Mouse (Mus musculus) lung, postnatal 14 days (tissue): ENCODE measurements around the gene Abca4.
"Not testable (repeated sequence)": the region's sequence is repeated elsewhere in the genome, so short reads cannot be mapped to it uniquely, and the experiment has no call there.

ENCODE experiments used
- DNase-seq: peaks from one replicate; pipeline ENCODE4 v3.0.0; 2021

Gene Abca4

DNA sequence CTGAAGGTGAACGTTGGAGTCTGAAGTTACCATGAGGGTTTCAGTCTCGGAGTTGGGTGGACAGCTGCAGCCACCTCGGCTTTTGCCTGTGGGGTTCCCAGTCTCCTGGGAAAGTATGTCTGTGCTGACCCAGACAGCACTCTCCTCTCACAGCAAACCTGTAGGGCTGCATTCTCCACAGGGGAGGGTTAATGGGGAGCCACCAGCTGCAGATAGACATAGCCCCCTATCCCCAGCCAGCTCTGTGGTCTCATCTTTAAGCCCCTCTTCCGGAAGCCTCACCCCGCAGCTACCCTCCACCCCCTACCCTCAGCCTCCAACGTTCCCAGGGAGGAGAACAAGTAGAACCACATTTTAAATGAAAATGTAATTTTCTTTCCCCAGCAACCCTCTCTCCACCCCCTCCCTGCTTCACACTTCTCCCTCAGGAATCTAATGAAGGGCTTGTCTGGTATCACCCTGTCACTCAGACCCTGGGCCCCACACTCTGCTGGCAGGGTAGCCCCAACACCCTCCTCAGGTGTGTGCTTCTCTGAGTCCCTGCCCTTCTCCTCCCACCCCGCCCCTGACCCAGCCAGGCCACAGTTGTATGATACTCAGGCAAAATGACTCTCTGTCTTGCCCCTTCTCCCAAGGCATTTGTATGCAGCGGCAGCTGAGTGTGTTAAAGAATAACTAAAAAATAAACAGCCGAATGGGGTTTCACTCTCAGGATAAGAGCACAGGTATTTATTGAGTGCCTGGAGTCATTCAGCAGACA is 14.4 kb downstream of the Abca4 start:
- no peak for DNase-seq

DNA sequence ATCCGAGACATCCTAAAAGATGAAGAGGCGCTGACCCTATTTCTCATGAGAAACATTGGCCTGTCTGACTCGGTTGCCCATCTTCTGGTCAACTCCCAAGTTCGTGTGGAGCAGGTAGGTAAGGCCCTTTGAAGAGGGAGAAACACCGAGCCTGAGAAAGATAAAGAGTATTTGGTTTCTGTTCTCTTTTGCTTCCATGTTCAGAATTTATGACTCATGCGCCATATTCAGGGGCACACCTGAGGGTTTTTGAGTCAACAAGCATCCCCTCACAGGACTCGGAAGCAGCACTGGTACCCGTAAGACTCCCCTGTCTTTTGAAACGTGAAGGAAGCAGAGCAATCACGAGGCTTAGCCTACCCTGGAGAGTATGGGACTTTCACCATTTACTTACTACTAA is 18.3 kb downstream of the Abca4 start:
- DNase-seq, result no peak

DNA sequence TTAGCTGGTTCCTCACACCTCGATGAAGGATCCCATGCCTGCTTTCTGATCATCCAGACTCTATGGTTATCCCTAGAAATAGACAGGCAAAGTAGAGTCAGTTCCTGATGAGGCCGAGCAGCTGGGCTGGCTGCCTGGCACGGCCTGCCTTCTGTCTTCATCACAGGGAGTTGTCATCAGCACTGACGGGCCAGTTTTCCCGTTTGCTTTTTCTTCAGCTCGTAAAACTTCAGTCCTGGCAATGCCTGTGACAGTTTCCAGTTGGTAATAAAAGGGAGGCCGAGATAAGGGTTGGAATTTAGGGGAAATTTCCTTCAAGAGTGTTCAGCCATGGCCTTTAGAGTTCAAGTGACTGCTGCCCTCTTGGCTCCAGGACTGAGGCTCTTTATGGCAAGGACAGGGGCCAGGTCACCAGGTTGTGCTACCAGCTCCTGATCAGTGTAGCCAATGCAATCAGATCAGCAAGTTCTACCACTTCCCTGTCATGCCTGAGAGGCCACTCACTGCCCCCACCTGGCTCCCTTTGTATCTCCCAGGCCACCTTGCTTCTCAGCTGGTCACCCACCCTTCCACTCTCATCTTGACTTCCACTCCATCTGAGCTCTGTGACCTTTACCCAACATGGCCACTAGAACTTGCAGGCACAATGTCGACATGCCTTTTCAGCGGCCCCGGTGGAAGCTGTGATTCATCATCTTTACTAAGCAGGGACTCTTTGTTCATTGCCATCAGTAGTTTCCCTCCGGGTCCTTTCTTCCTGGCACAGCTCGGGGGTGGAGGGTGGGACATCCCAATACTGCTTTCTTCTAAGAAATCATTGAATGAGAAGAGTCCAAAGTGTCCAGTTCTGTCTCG is 20.5 kb downstream of the Abca4 start:
- DNase-seq, result peak; percentile 64

DNA sequence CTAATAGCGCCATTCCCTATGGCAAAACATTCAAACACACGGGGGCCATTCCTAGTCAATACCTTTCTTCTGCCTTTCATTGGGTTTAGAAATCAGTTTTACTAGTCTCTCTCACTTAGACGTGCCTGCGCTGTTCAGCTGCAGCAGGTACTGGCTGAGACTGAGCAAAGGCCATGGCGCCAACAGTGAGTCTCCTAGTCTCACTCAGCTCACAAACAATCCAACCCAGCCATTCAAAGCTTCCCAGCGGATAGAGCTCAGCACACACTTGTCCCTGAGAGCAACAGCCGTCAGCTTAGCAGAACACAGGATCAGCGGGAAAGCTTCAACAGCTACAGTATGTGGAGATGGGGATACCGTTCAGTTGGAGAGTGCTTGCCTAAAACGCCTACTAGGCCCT is 27.5 kb downstream of the Abca4 start:
- DNase-seq, result no peak

DNA sequence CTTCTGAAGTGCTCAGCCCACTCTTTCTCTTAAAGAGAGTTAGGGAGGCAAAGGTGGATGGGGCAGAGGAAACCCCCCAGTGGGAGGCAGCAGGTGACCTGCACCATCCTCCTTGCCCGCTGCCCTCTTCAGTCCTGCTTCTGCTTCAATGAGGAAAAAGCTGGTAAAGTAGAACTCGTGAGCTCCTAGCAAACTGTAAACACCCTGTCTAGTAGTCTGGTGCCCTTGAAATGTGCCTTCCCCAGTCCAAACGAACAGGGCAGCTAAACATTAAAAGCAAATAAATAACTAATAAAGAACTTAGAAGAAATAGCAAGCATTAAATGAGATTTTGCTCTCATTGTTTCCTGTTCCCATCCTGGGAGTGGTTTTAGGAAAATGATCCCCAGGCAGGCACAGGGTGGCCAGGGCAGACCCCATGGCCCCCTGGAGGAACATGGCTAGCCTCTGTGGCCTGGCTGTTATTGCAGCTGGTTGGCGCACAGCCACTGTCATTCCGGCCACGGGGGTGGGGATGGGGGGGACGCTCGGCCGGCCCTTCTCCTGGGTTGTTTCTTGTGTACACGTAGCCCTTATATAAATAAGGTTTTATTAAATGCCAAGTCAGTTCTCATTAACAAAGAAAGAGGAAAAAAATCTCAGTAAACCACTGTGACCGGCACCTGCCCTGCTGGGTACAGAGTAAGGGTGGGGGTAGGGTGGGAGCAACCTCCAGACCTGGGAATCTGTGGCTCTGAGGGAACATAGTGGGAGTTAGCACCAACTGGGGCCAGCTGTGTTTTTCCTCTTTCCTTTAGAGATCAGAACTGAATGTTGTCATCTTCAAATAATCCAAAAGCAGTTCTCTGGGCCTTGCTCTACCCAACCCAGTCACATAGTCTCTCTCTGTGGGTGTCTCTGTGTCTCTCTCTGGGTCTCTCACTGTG is 28.7 kb downstream of the Abca4 start:
- peak; percentile 52 for DNase-seq

DNA sequence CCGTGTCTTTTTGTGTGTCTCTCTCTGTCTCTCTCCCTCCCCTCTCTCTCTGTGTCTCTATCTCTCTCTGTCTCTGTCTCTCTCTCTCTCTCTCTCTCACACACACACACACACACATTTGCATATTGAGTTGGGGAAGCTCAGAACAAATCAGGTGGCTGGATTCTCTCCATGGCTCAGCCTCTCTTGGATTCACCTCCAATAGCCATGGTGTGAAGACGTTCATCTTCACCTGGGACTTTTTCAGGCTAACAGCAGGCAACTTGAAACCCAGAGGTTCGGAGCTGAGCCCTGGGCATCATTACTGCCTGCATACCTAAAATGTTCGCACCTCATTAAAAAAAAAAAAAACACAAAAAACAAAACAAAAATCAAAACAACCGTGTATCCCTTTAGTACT is 29.4 kb downstream of the Abca4 start:
- no peak for DNase-seq

DNA sequence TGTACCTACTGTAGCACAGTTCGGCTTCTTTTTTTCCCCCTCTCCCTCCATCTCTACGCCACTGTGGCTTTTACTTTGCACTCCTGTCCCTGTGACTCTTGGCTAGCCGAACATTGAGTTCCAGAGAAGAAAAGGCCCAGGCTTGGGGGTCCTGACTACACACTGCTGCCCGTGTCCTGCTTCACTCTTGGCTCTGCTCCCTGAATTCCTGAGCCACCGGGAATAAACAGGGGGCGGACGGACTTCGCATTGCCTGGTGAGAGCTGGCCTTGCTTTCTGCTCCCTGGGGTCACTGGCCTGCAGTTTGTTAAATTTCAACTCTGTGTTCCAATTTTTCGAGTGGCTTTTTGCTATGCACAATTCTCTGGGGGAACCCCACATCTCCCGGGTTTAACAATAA is 30.1 kb downstream of the Abca4 start:
- peak; percentile 44 for DNase-seq

DNA sequence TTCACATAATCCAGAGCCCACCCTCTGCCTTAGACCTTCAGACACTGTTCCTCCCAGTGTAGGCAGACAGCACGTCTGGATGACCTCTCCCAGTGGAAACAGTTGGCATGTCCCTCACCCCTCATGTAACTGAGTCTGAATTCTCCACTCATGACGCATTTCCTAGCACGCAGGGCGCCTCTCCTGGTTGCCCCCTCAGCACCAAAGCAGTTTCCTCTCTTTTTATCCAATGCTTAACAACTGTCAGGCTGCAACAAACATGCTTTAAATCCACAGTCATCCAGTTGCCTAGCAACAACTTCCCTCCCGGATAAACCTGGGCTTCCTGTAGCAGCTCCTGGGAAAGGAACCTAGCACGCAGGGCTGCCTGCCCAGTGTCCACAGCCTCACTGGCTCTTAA is 33.9 kb downstream of the Abca4 start:
- peak; percentile 49 for DNase-seq

DNA sequence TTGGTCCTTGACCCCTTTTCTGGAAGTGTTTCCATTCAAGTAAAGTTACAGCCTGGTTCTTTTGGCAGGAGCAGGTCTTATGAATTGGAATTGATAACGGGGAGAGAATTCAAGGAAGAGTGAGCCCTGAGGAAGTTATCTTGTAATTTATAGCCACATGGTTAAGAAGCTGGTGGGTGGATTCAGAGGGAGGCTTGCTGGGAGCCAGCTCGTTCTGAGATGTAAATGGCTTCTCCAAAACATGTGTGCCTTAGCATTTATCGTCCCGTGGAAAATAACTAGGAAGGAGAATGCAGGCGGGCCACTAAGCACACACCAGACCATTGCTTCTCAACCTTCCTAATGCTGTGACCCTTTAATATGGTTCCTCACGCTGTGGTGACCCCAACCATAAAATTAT is 34.9 kb downstream of the Abca4 start:
- DNase-seq, result no peak

DNA sequence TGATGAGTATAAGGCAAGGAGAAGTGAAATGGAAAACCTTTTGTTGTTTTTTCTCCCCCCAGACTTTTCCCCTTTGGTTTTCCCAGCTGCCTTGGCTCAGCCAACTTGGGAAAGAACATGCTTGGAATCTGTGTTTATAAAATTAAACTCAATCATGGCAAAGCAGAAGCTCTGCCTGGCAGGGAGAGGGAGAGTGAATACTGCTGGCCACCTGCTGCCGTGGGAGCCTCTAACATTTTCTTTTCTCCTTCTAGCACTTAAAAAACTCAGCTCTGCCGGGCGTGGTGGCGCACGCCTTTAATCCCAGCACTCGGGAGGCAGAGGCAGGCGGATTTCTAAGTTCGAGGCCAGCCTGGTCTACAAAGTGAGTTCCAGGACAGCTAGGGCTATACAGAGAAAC is 37.4 kb downstream of the Abca4 start:
- DNase-seq, result not testable (repeated sequence)

DNA sequence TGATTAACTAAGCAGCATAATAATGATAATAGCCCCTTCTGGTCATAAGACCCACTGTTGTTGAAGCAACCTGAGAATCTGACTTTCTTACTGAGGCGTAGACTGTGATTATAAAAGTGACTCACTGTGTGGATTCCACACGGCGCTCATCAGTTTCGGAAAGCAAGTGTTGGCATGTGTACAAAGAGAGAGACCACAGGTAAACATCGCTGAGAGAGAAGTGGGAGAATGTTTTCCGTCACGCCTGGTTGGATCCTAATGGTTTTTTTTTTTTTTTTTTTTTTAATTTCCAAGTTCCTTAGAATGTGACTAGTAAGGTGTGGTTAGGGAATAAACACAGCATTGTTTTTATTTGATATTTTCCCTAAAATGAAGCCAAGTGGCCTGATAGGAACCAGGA is 38.1 kb downstream of the Abca4 start:
- DNase-seq, result no peak

DNA sequence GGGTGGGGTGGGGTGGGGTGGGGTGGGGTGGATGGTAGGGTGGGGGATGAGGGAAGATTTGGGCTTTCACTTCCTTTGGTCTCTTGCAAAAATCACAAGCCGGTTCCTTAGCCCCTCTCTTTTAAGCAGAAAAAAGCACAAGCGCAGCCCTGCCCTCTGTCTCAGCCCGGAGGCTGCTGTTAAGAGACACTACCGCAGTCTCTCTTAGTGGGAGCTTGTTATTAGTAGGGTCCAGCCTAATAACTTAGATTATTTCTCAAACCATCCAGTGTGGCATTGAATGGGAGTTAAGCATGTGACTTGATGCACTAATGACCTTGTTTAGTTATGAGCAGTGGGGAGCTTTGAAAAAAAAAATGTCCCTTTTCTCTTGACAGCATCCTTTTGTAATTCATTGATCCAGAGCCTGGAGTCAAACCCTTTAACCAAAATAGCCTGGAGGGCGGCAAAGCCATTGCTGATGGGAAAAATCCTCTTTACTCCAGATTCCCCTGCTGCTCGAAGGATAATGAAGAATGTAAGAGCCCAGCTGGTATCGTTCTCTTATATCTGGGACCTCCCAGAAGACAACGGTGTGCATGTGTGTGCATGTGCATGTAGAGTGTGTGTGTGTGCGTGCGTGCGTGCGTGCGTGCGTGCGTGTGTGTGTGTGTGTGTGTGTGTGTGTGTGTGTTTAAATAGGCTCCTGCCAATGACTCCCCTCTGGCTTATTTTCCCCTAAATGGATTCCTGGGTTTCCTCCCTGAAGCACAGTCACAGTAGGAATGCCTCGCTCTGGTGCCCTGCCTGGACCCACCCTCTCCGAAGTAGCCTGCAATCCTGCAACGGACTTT is 41.1 kb downstream of the Abca4 start:
- no peak for DNase-seq

DNA sequence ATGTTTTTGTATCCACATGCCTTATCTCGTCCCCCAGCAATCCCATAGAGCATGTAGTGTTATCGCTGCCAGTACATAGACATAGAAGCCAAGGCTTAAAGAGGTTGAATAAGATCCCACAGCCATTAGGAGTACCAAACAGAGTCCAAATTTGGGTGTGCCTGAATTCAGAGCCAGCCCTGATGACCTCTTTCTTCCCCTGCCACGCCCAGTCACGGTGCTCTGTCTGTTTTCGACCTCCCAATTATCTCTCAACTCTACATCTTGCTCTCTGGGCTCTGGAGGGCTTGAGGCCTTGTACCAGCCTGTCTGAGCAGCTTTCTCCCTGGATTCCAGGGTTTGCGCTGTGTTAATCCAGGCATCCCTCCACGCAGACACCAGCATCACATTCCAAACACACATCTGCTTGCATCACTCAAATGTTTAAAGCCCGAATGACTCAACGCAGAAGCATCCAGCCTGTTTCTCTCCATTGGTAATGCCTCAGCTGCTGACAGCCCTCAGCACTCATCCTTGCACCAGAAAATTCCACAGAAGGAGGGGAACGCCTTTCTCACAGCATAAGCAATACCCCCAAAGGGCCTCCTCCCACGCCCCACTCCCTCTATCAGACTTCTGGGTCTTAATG is 43.9 kb downstream of the Abca4 start:
- DNase-seq, result peak; percentile 28

DNA sequence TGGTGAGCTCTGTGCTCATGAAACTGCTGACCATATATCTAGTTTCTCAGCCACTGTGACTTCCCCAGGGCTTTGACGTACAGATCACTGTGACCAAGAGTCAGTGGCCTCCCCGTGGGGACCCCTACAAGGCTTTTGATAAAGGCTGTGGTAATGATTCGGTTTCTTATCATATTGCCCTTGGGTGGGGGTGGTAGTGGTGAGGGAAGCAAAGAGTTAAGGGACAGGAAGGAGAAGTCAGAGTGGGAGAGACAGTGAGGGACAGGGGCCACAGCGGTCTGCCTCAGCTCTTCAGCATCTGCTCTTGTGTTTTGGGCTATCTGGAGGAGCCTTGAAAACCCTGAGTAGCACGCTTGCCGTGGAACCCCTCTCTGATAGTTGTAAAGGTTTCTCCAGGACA is 46.1 kb downstream of the Abca4 start:
- DNase-seq, result no peak

DNA sequence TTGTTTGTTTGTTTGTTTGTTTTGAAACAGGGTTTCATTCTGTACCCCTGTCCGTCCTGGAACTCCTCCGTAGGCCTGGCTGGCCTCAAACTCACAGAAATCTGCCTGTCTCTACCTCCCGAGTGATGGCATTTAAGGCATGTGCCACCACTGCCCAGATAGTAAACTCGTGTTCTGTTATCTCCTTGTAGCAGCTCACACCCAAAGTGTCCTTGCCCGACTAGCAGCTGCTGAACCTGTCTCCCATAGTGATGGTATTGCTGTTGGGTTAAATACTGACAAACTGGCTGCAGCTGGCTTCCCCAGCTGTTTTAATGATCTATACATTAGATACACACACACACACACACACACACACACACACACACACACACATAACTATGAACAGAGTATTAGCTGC is 55.5 kb downstream of the Abca4 start:
- no peak for DNase-seq

DNA sequence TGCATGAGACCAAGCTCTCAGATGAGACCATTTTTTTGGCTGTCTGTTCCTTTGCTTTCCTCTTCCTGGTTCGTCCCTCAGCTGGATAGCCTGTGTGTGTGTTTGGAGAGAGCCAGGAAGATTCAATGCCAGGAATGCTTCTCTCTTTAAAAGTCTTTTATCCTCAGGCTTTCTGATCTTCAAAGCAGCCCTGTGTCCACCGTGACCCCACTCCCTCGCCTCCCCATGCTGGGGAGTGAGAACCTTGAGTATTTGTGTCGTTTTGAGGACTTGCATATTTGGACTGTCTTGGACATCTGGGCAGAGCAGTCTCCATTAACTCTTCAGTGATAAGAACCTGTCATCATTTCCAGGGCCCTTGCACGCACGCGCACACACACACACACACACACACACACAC is 57.8 kb downstream of the Abca4 start:
- DNase-seq, result no peak

DNA sequence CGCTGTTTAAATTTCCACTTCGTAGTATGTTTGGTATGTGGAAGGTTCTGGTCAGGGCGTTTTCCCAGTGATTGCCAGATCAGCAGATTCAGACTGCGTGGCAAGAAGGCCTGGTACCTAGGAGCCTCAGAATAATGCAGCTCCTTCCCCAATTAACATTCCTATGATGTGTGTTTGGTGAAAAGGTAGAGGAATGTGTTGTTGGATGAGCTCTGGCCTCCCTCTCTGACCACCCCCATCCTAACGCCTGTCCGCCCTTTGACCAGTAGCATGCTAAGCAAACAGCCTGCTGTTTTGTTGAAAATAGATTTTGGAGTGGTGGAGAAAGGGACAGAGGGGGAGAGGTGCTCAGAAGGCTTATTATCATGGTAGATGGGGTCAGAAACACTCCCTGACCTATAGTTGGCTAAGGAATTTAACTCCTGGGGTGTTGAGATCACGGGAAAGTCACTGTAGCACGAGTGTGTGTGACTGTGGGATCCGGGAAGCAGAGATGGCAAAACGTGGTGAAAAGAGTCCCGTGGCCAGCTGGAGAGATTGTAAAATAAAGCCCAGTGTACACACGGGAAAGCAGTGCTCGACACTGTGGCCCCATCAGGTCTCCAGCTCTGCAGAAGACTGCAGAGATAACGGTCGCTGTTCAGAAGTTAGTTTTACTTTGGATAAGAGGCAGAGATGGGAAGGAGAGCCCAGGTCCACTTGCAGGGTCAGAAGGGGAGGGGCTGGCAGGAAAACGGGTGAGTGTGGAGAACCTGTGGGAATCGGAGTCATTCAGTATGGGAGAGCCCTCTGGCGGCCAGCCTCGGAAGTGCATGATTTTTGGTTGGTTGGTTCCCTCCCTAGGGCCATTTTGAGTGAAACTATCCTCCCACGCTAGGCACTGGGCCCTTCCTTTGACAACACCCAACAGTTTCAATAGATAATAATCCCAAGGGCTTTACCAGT is 59.9 kb downstream of the Abca4 start:
- DNase-seq, result peak; percentile 94

DNA sequence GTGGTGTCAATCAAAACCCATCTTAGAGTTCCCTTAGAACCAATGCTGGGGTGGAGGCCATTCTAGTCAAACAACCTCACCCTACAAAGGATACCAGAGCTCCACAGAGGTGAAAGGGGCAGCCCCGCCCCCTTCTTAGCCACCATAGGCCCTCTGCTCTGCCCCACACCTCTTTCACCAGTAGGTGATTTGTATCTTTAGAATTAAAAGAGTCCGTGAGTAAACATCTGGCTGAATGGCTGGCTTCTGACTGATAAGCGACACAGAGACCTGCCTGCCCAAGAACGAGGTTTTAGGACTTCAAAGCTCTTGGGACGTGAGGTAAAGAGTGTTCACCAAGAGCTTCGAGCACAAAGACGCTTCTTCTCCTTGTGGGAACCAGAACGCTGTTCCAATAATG is 62.7 kb downstream of the Abca4 start:
- no peak for DNase-seq

DNA sequence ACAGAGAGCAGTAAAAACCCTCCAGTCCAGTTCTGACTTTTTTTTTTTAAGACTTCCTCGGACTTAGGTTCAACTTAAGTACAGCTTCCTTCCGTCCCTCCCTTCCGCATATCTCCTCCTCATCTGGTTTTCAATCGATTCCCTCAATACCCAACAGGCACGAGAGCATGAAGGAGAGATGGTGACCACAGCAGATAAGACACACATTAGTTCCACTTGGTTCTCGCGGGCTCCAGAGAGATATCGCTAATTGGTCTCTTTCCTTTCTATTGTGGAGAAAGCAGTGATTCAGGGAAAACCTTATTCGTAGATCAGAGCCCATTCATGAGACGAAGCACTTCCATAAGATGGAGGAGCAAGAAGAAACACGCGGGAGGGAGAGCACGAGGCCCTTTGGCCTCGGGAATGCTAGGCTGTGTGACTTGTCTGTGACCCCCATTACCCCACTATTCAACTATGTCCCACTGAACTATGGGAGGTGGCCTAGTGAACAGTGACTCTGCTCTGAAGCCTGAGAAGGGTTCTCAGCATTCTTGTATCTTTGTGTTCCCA is 63.5 kb downstream of the Abca4 start:
- DNase-seq, result no peak

DNA sequence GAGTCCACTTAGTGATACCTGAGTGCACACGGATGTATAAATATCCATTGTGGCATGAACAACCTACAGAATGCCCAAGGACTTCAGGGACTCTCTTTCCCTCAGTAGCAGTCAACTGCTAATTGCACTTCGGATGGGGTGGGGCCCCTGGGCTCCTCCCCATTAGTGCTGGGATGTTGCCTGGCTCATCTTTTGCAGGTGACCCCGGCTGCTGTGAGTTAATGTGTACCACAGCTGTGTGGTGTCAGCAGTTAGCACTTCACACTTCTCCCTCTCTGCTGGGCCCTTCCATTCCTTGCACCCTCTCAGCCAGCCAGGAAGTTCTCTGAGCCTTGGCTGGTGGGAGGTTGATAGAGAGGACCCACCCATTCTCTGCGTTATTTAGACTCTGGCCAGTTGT is 65.2 kb downstream of the Abca4 start:
- DNase-seq, result no peak
